19 mouse cellular contexts compared by ENCODE assay signal in genomic region chr17:86464197-86464596, GRCm38 (mm10). TPM values are rescaled to one million over a fixed set of nuclear protein-coding genes. Genes with fewer than 3 reads are reported as not detected.
DNase-seq lines count a peak whose midpoint lies in the region; ATAC-seq and TF ChIP-seq lines count a peak whose summit lies in the region.
"Had no signal": no experiment of that assay in that cellular context is flagged by ENCODE, and none has a peak within 500 bp of the region (broad histone marks: within the 10 kb centered on the region; RNA-seq: fewer than 3 reads in every experiment).

No protein-coding gene starts in this region.

- H3K4me2 ChIP-seq in hindbrain, embryonic 13.5 days, result no peak overlapping the region
- H3K4me2 ChIP-seq in kidney, embryonic 15.5 days, result no peak overlapping the region
- H3K4me2 ChIP-seq: limb, embryonic 15.5 days; lung, embryonic 15.5 days; midbrain, embryonic 13.5 days had no signal

- ATAC-seq in hindbrain, embryonic 13.5 days (ENCODE audit: low FRiP score), result no peak
- 0 out of 2 replicates have a peak, but pooled peaks have one; percentile 5 for ATAC-seq in kidney, embryonic 15.5 days (replicated peaks; ENCODE audit: low FRiP score)
- ATAC-seq: inflammation-experienced regulatory T-cells, adult 6 months; midbrain, embryonic 13.5 days had no signal

- no peak for TF ChIP-seq POLR2A in cerebellum, adult 2 months (IDR thresholded peaks at IDR 0.05; ENCODE audit: borderline replicate concordance, insufficient read depth, low read length)

- H3K4me3 ChIP-seq in cerebellum, adult 2 months (replicated peaks; ENCODE audit: insufficient read depth, low read depth, low read length), result no peak overlapping the region
- no peak overlapping the region for H3K4me3 ChIP-seq in hindbrain, embryonic 13.5 days
- no peak overlapping the region for H3K4me3 ChIP-seq in hindbrain, embryonic 10.5 days
- H3K4me3 ChIP-seq in kidney, embryonic 15.5 days (replicated peaks), result no peak overlapping the region
- H3K4me3 ChIP-seq: heart, adult 2 months; limb, embryonic 15.5 days; lung, embryonic 15.5 days; megakaryocyte, embryonic 14.5 days; midbrain, embryonic 13.5 days had no signal

- peaks cover 46% of the 10 kb centered on the region for H3K4me1 ChIP-seq in cerebellum, adult 2 months (ENCODE audit: control insufficient read depth, insufficient read depth, low read length)
- peaks cover 41% of the 10 kb centered on the region for H3K4me1 ChIP-seq in hindbrain, embryonic 13.5 days (replicated peaks)
- H3K4me1 ChIP-seq in hindbrain, embryonic 10.5 days (replicated peaks), result peaks cover 55% of the 10 kb centered on the region
- H3K4me1 ChIP-seq in kidney, embryonic 15.5 days, result peaks cover 72% of the 10 kb centered on the region

- TF ChIP-seq CTCF in cerebellum, adult 2 months (IDR thresholded peaks at IDR 0.05; ENCODE audit: borderline replicate concordance, insufficient read depth, low read depth, low read length), result no peak

- no peak for DNase-seq in cerebellum, adult 2 months
- no peak for DNase-seq in cerebellum, postnatal 10 days
- no peak for DNase-seq in hindbrain, embryonic 10.5 days (ENCODE audit: low spot score)
- no peak for DNase-seq in kidney, adult 8-10 months
- DNase-seq in urinary bladder, adult 2 months (ENCODE audit: low spot score), result peak; percentile 16
- DNase-seq in urinary bladder, postnatal 36 days (ENCODE audit: low spot score in 2 of 2), result no peak
- DNase-seq: adrenal gland, postnatal 14 days; gastrocnemius, postnatal 25 days; heart, adult 2 months; lung, postnatal 36 days; thymus, postnatal 14 days had no signal

- 57% methylated on average over 8 of the region's 8 CpGs for WGBS in cerebellum, adult 2 months
- 86% methylated on average over 8 of the region's 8 CpGs for WGBS in hindbrain, embryonic 13.5 days
- WGBS in hindbrain, embryonic 10.5 days, result 91% methylated on average over 8 of the region's 8 CpGs
- 84% methylated on average over 8 of the region's 8 CpGs for WGBS in kidney, embryonic 15.5 days

- H3K27me3 ChIP-seq in cerebellum, adult 2 months (ENCODE audit: control insufficient read depth, insufficient read depth, low read length), result no peaks in the 10 kb centered on the region
- H3K27me3 ChIP-seq in hindbrain, embryonic 13.5 days, result no peaks in the 10 kb centered on the region
- H3K27me3 ChIP-seq in hindbrain, embryonic 10.5 days (ENCODE audit: insufficient read depth, poor library complexity, severe bottlenecking), result peaks cover 12% of the 10 kb centered on the region; the same call in 1 of the 2 replicates
- H3K27me3 ChIP-seq in kidney, embryonic 15.5 days, result no peaks in the 10 kb centered on the region
- H3K27me3 ChIP-seq: limb, embryonic 15.5 days; lung, embryonic 15.5 days had no signal

- no peak overlapping the region for H3K9ac ChIP-seq in hindbrain, embryonic 13.5 days
- no peak overlapping the region for H3K9ac ChIP-seq in kidney, embryonic 15.5 days
- H3K9ac ChIP-seq: limb, embryonic 15.5 days; lung, embryonic 15.5 days; midbrain, embryonic 13.5 days had no signal

- peak overlapping the region; percentile 2; the same call in 1 of the 2 replicates for H3K27ac ChIP-seq in cerebellum, adult 2 months (ENCODE audit: insufficient read depth, low read length)
- peak overlapping the region; percentile 40 for H3K27ac ChIP-seq in hindbrain, embryonic 13.5 days
- H3K27ac ChIP-seq in hindbrain, embryonic 10.5 days, result no peak overlapping the region
- 0 out of 2 replicates have a peak overlapping the region, but pooled peaks have one; percentile 16 for H3K27ac ChIP-seq in kidney, embryonic 15.5 days
- H3K27ac ChIP-seq: heart, adult 2 months; limb, embryonic 15.5 days; lung, embryonic 15.5 days had no signal

- H3K36me3 ChIP-seq in hindbrain, embryonic 13.5 days, result no peaks in the 10 kb centered on the region
- H3K36me3 ChIP-seq in hindbrain, embryonic 10.5 days, result no peaks in the 10 kb centered on the region
- no peaks in the 10 kb centered on the region for H3K36me3 ChIP-seq in kidney, embryonic 15.5 days
- H3K36me3 ChIP-seq: limb, embryonic 15.5 days; lung, embryonic 15.5 days; midbrain, embryonic 13.5 days had no signal

- H3K9me3 ChIP-seq in hindbrain, embryonic 13.5 days, result no peaks in the 10 kb centered on the region
- H3K9me3 ChIP-seq in hindbrain, embryonic 10.5 days, result no peaks in the 10 kb centered on the region
- H3K9me3 ChIP-seq in kidney, embryonic 15.5 days (replicated peaks), result no peaks in the 10 kb centered on the region
- H3K9me3 ChIP-seq: limb, embryonic 15.5 days; lung, embryonic 15.5 days; megakaryocyte, embryonic 14.5 days; midbrain, embryonic 13.5 days had no signal

RNA-seq across cellular contexts. Expression of gene Gm10309, which starts 40.8 kb away (rescaled TPM):
- 0.06 TPM in 1 of 2 replicates, not detected in the other for polyA plus RNA-seq in cerebellum, adult 2 months (2012; rRNA removed)
- polyA plus RNA-seq in hindbrain, embryonic 13.5 days (2015; fragmentation: Nextera tagmentation; extraction: Ambion mirVana), result 0.25 and 0.35 TPM in 2 replicates
- 0.14 and 0.36 TPM in 2 replicates for polyA plus RNA-seq in hindbrain, embryonic 10.5 days (2016; fragmentation: Nextera tagmentation; extraction: Ambion mirVana)
- polyA plus RNA-seq in kidney, embryonic 15.5 days (2015; fragmentation: Nextera tagmentation; extraction: Ambion mirVana), result 0.30 and 0.31 TPM in 2 replicates
- polyA plus RNA-seq in urinary bladder, adult 2 months (2012; rRNA removed), result 0.14 and 0.24 TPM in 2 replicates
- polyA plus RNA-seq: cortical plate, adult 2 months had no signal
